Mouse (Mus musculus) limb, embryonic 15.5 days (tissue): Measurements from ENCODE around the gene Arhgap44. TPM values are rescaled to one million over a fixed set of nuclear protein-coding genes. Genes with fewer than 3 reads are reported as not detected.

Source experiments
- ATAC-seq: fragments of 200-750 bp; cut with Nextera tagmentation; 2 replicates; pipeline ENCODE4 v1.8.0; 2017; ENCODE audit warnings: low read depth, moderate TSS enrichment; ENCODE audit not compliant: insufficient number of reproducible peaks, low FRiP score, low TSS enrichment
- H3K27ac ChIP-seq: fragments of 300-500 bp; sonication (generic); 2 replicates; pipeline ENCODE4 v1.5.1; 2015; ENCODE audit warnings: moderate library complexity, mild to moderate bottlenecking, inconsistent platforms
- H3K27me3 ChIP-seq: fragments of 300-500 bp; sonication (generic); 2 replicates; pipeline ENCODE4 v1.6.1; 2015; ENCODE audit warnings: inconsistent platforms
- H3K36me3 ChIP-seq: fragments of 300-500 bp; sonication (generic); 2 replicates; pipeline ENCODE4 v1.6.1; 2015; ENCODE audit warnings: inconsistent platforms
- H3K4me1 ChIP-seq: fragments of 300-500 bp; sonication (generic); 2 replicates; pipeline ENCODE4 v1.6.1; 2015; ENCODE audit warnings: inconsistent platforms
- H3K4me2 ChIP-seq: fragments of 300-500 bp; sonication (generic); 2 replicates; pipeline ENCODE4 v1.6.1; 2015; ENCODE audit warnings: mild to moderate bottlenecking, inconsistent platforms
- H3K4me3 ChIP-seq: fragments of 300-500 bp; sonication (generic); 2 replicates; pipeline ENCODE4 v1.5.1; 2015; ENCODE audit warnings: mild to moderate bottlenecking, inconsistent platforms
- H3K9ac ChIP-seq: fragments of 300-500 bp; sonication (generic); 2 replicates; pipeline ENCODE4 v1.6.1; 2015; ENCODE audit warnings: inconsistent platforms
- H3K9me3 ChIP-seq: fragments of 300-500 bp; sonication (generic); 2 replicates; pipeline ENCODE4 v1.6.1; 2016; ENCODE audit warnings: inconsistent platforms
- WGBS: fragments of 180-500 bp; shearing (Covaris S2); methylation state at CpG from one replicate; pipeline ENCODE4 v1.1.7; 2015; 5-methylcytosine and 5-hydroxymethylcytosine counted together
- polyA plus RNA-seq: library from polyadenylated mRNA; unstranded; fragments of >200 nt; fragmentation: Nextera tagmentation; extraction: Ambion mirVana; gene quantifications from 2 replicates; pipeline ENCODE4 v1.2.1, GENCODE M21; 2015

Gene Arhgap44
- polyA plus RNA-seq, 1 experiment from 2014 or later = 6.0 TPM

- Histone ChIP-seq H3K4me3 (no peak overlapping the region), H3K4me1 (no peaks in the 10 kb centered on the region), H3K27ac (no peak overlapping the region), H3K4me2 (no peak overlapping the region), H3K9me3 (no peaks in the 10 kb centered on the region), H3K9ac (no peak overlapping the region), H3K36me3 (no peaks in the 10 kb centered on the region), H3K27me3 (no peaks in the 10 kb centered on the region)
- 89% methylated on average over 7 of the region's 7 CpGs for WGBS
- no peak for ATAC-seq
Observed at GRCm38 (mm10) chr11:65032221-65032620, 130.5 kb downstream of the Arhgap44 start.

- H3K27ac ChIP-seq = no peak overlapping the region
- no peak overlapping the region for H3K4me2 ChIP-seq
- ATAC-seq = no peak
- WGBS = 70% methylated on average over 1 of the region's 1 CpGs
- H3K9me3 ChIP-seq = no peaks in the 10 kb centered on the region
- no peaks in the 10 kb centered on the region for H3K36me3 ChIP-seq
- no peaks in the 10 kb centered on the region for H3K27me3 ChIP-seq
- H3K9ac ChIP-seq = no peak overlapping the region
- no peak overlapping the region for H3K4me3 ChIP-seq
- no peaks in the 10 kb centered on the region for H3K4me1 ChIP-seq
Observed at GRCm38 (mm10) chr11:65030201-65030600, 132.6 kb downstream of the Arhgap44 start.

GRCm38 (mm10) chr11:65028049-65028448, 134.7 kb downstream of the Arhgap44 start:
- Histone ChIP-seq H3K4me2 (no peak overlapping the region), H3K4me3 (no peak overlapping the region), H3K4me1 (no peaks in the 10 kb centered on the region), H3K27me3 (no peaks in the 10 kb centered on the region), H3K27ac (no peak overlapping the region), H3K9me3 (no peaks in the 10 kb centered on the region), H3K9ac (no peak overlapping the region), H3K36me3 (no peaks in the 10 kb centered on the region)
- no peak for ATAC-seq
- WGBS = 62% methylated on average over 5 of the region's 5 CpGs

- no peak for ATAC-seq
- peaks cover 3% of the 10 kb centered on the region; the same call in 1 of the 2 replicates for H3K36me3 ChIP-seq
- no peaks in the 10 kb centered on the region for H3K27me3 ChIP-seq
- H3K4me1 ChIP-seq = no peaks in the 10 kb centered on the region
- no peak overlapping the region for H3K4me3 ChIP-seq
- no peaks in the 10 kb centered on the region for H3K9me3 ChIP-seq
- H3K27ac ChIP-seq = no peak overlapping the region
- 89% methylated on average over 11 of the region's 11 CpGs for whole genome bisulfite sequencing
- no peak overlapping the region for H3K4me2 ChIP-seq
- no peak overlapping the region for H3K9ac ChIP-seq
Observed at GRCm38 (mm10) chr11:65022771-65023170, 140.0 kb downstream of the Arhgap44 start.

- 84% methylated on average over 4 of the region's 4 CpGs for WGBS
- ATAC-seq = no peak
Observed at GRCm38 (mm10) chr11:65020744-65021143, 142.0 kb downstream of the Arhgap44 start.

GRCm38 (mm10) chr11:65016754-65017153, 146.0 kb downstream of the Arhgap44 start:
- WGBS = 94% methylated on average over 1 of the region's 1 CpGs
- Histone ChIP-seq H3K27me3 (no peaks in the 10 kb centered on the region), H3K27ac (no peak overlapping the region), H3K4me3 (no peak overlapping the region), H3K9me3 (no peaks in the 10 kb centered on the region), H3K4me2 (no peak overlapping the region), H3K36me3 (no peaks in the 10 kb centered on the region; the same call in 1 of the 2 replicates), H3K4me1 (no peaks in the 10 kb centered on the region), H3K9ac (no peak overlapping the region)
- no peak for ATAC-seq

More at GRCm38 (mm10) chr11:65020744-65021143, 142.0 kb downstream of the Arhgap44 start:
- H3K4me3 ChIP-seq = no peak overlapping the region
- peaks cover 3% of the 10 kb centered on the region; the same call in 1 of the 2 replicates for H3K36me3 ChIP-seq
- no peaks in the 10 kb centered on the region for H3K4me1 ChIP-seq
- no peaks in the 10 kb centered on the region for H3K9me3 ChIP-seq
- no peaks in the 10 kb centered on the region for H3K27me3 ChIP-seq
- no peak overlapping the region for H3K9ac ChIP-seq
- H3K27ac ChIP-seq = no peak overlapping the region
- no peak overlapping the region for H3K4me2 ChIP-seq

- WGBS = 74% methylated on average over 6 of the region's 6 CpGs
- no peak for ATAC-seq
- H3K9ac ChIP-seq = no peak overlapping the region
Observed at GRCm38 (mm10) chr11:65013906-65014305, 148.9 kb downstream of the Arhgap44 start.

GRCm38 (mm10) chr11:65006047-65006446, 156.7 kb downstream of the Arhgap44 start:
- H3K9ac ChIP-seq = no peak overlapping the region
- ATAC-seq = no peak
- no peak overlapping the region for H3K4me3 ChIP-seq
- no peak overlapping the region for H3K4me2 ChIP-seq
- no peaks in the 10 kb centered on the region for H3K27me3 ChIP-seq
- no peaks in the 10 kb centered on the region for H3K4me1 ChIP-seq
- H3K27ac ChIP-seq = no peak overlapping the region
- 87% methylated on average over 4 of the region's 4 CpGs for WGBS
- no peaks in the 10 kb centered on the region for H3K9me3 ChIP-seq
- peaks cover 28% of the 10 kb centered on the region for H3K36me3 ChIP-seq

More at GRCm38 (mm10) chr11:65013906-65014305, 148.9 kb downstream of the Arhgap44 start:
- H3K9me3 ChIP-seq = no peaks in the 10 kb centered on the region
- H3K4me3 ChIP-seq = no peak overlapping the region
- no peaks in the 10 kb centered on the region for H3K27me3 ChIP-seq
- H3K36me3 ChIP-seq = no peaks in the 10 kb centered on the region; the same call in 1 of the 2 replicates
- no peak overlapping the region for H3K4me2 ChIP-seq
- H3K27ac ChIP-seq = no peak overlapping the region
- H3K4me1 ChIP-seq = no peaks in the 10 kb centered on the region

- Histone ChIP-seq H3K9me3 (no peaks in the 10 kb centered on the region), H3K36me3 (peaks cover 40% of the 10 kb centered on the region), H3K9ac (no peak overlapping the region), H3K4me3 (no peak overlapping the region), H3K27me3 (no peaks in the 10 kb centered on the region), H3K4me2 (no peak overlapping the region), H3K4me1 (no peaks in the 10 kb centered on the region), H3K27ac (no peak overlapping the region)
- 65% methylated on average over 3 of the region's 3 CpGs for WGBS
- ATAC-seq = no peak
Observed at GRCm38 (mm10) chr11:65004836-65005235, 157.9 kb downstream of the Arhgap44 start.

GRCm38 (mm10) chr11:65003611-65004010, 159.2 kb downstream of the Arhgap44 start:
- Histone ChIP-seq H3K27me3 (no peaks in the 10 kb centered on the region), H3K4me2 (no peak overlapping the region), H3K27ac (no peak overlapping the region), H3K36me3 (peaks cover 53% of the 10 kb centered on the region), H3K4me3 (no peak overlapping the region), H3K9me3 (no peaks in the 10 kb centered on the region), H3K9ac (no peak overlapping the region), H3K4me1 (no peaks in the 10 kb centered on the region)
- 65% methylated on average over 5 of the region's 5 CpGs for WGBS
- no peak for ATAC-seq

GRCm38 (mm10) chr11:65001729-65002128, 161.0 kb downstream of the Arhgap44 start:
- Histone ChIP-seq H3K4me3 (no peak overlapping the region), H3K4me1 (no peaks in the 10 kb centered on the region), H3K4me2 (no peak overlapping the region), H3K36me3 (peaks cover 68% of the 10 kb centered on the region), H3K27me3 (no peaks in the 10 kb centered on the region), H3K27ac (no peak overlapping the region), H3K9ac (no peak overlapping the region), H3K9me3 (no peaks in the 10 kb centered on the region)
- WGBS = 85% methylated on average over 14 of the region's 14 CpGs
- ATAC-seq = no peak

GRCm38 (mm10) chr11:64999685-65000084, 163.1 kb downstream of the Arhgap44 start:
- Histone ChIP-seq H3K9ac (no peak overlapping the region), H3K4me2 (no peak overlapping the region), H3K4me1 (no peaks in the 10 kb centered on the region), H3K36me3 (peaks cover 81% of the 10 kb centered on the region), H3K27me3 (no peaks in the 10 kb centered on the region), H3K9me3 (no peaks in the 10 kb centered on the region), H3K27ac (no peak overlapping the region), H3K4me3 (no peak overlapping the region)
- 85% methylated on average over 5 of the region's 5 CpGs for WGBS
- ATAC-seq = no peak

- Histone ChIP-seq H3K9me3 (no peaks in the 10 kb centered on the region), H3K27ac (no peak overlapping the region), H3K27me3 (no peaks in the 10 kb centered on the region), H3K36me3 (peaks cover 88% of the 10 kb centered on the region), H3K9ac (no peak overlapping the region), H3K4me2 (no peak overlapping the region), H3K4me1 (no peaks in the 10 kb centered on the region), H3K4me3 (no peak overlapping the region)
- no peak for ATAC-seq
- WGBS = 85% methylated on average over 3 of the region's 3 CpGs
Observed at GRCm38 (mm10) chr11:64998439-64998838, 164.3 kb downstream of the Arhgap44 start.
